Mouse (Mus musculus) cerebellum, adult 18-20 months (tissue): ENCODE measurements at regions not wholly inside any gene's neighbourhood (a gene's known extent, or its start where the extent isn't known, plus 50 kb on each side); places are given as distances from the start of the nearest gene placed in this dataset.
"Not testable (repeated sequence)": the region's sequence is repeated elsewhere in the genome, so short reads cannot be mapped to it uniquely, and the experiment has no call there.

Experiments used
- DNase-seq, 2 experiments: peaks; one replicate each; pipeline ENCODE4 v3.0.0; 2021

DNA sequence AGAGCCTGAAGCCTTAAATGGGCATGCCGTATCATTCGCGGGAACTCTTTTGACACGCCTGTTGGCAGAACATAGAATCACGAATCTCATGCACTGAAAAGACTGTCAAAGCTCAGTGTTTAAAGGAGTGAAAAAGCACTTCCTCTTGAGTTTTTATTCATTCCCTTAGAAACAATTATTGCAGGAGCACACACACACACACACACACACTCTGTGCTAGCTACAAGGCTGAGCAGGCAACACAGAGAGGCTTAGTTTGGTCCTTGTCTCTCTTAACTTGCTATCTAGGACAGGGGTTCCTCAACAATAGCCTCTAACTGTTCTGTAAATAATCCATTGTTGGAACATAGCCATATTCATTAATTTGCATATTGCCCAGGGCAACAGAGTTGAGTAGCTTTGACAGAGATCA is 58.8 kb upstream of the Atxn1 start:
- DNase-seq, result no peak

DNA sequence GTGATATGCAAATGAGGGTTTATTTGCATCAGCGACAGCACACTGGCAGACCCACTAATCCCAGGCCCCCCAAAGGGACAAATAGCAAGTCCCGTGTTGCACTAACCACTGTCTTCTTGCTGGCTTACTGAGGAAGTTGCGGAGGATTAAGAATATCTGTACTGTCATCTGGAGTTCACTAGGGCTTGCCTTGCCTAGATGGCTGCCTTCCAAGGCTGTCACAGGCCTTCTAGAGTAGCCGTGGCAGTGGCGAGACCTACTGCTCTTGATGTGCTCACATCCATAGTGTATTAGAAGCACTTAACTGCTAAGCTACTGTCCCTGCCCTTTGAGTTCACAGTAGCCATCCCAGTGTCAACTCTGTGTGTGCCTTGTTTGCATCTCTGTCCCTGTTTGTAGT is 58.4 kb upstream of the Atxn1 start:
- no peak for DNase-seq

- no peak for DNase-seq
Measured at GRCm38 (mm10) chr13:46020945-46021835, 56.4 kb upstream of the Atxn1 start.

- peak; percentile 50 to 56 for DNase-seq
Measured at GRCm38 (mm10) chr13:46019431-46020166, 54.8 kb upstream of the Atxn1 start.

- DNase-seq, result no peak
Measured at GRCm38 (mm10) chr13:46018903-46019430, 54.2 kb upstream of the Atxn1 start.

DNA sequence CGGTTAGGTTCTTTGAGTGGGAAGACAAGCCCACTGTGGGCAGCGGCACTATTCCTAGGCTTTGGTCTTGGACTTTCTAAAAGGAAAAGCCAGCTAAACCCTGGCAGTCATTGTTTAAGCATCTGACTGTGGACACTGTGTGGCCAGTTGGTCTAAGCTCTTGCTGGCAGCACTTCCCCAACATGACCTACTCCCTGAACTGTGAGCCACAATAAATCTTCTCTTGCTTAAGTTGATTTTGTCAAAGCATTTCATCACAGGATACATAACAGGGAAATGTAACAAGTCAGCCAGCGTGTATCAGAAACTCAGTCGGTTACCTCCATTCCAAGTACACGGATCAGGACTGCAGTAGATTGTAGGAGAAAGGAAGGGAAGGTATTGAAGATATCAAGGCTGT is 52.9 kb upstream of the Atxn1 start:
- DNase-seq, result no peak

DNA sequence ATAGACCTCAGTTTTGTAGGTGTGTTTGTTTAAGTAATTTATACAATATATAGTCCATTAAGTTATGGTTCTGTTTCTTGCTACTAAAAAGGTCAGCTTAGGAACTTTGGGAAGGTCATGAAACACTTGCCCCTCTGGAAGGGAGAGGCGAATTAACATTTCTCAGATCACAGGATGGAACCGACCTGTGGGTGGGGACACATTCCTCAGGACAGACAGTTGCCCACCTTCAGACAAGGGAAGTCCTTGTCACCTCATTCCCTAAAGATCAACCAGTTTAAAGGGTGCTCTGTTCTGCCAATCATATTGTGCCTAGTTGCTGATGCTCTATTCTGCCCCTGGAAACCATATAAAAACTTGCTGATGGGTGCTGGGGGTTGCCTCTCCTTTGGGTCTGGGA is 52.2 kb upstream of the Atxn1 start:
- not testable (repeated sequence) for DNase-seq

GRCm38 (mm10) chr13:46015231-46015630 is 50.4 kb upstream of the Atxn1 start:
- DNase-seq, result no peak

DNA sequence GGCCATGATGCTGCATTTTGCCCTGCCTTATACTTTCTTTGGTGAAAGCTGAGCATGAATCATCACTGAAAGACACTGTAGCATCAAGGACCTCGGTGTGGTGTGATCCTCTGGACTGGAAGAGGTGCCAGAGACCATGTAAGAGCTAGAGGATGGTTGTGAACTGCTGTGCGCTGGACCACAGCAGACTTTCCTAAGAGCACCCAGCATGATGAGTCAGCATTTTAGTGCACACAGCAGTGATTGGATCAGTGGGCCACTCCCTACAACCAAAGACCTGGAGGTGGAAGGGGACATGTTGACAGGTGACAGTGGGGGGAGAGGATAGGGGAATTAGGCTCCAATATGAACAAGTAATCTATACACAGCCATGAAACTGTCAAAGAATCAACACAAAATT is 49.8 kb upstream of the Atxn1 start:
- no peak for DNase-seq
